8 mouse cellular contexts compared by ENCODE assay signal in the genomic region with DNA sequence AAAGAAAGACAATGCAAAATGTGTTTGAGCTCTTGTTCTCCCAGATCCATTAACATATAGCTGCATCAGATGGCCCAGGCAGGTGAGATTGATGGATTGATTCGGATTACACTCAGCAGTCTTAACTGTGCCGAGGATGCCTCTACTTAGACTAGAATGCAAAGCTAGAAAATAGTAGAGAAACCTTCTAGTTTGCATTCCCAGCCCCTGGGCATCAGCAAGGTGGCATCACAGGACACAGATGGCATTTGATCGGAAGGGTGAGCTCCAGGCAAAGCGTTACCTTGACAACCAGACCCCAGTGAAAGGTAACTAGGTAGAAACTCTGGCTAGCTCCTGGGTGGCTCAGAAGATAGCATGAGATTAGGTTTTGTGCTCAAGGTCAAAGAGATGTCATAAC. TPM values are rescaled to one million over a fixed set of nuclear protein-coding genes. Genes with fewer than 3 reads are reported as not detected.
DNase-seq lines count a peak whose midpoint lies in the region; ATAC-seq and TF ChIP-seq lines count a peak whose summit lies in the region.

No protein-coding gene starts in this region.

- DNase-seq in heart, adult 2 months = no peak
- no peak for DNase-seq in heart, postnatal 25 days (ENCODE audit: low spot score)
- DNase-seq in adrenal gland, adult 8-10 months = no peak
- no peak for DNase-seq in left cerebral cortex, postnatal 25 days (ENCODE audit: low spot score in 2 of 2)
- no peak for DNase-seq in frontal cortex, postnatal 25 days (ENCODE audit: low spot score in 2 of 2)

- H3K4me2 ChIP-seq in forebrain, embryonic 13.5 days = peak overlapping the region; percentile 91
- H3K4me2 ChIP-seq in liver, embryonic 16.5 days (ENCODE audit: low read depth, low read length) = peak overlapping the region; percentile 86

- no peak for TF ChIP-seq POLR2A in heart, adult 2 months (IDR thresholded peaks at IDR 0.05; ENCODE audit: insufficient read depth, low read depth, low read length)
- TF ChIP-seq POLR2A in ES-Bruce4 (IDR thresholded peaks at IDR 0.05; ENCODE audit: insufficient read depth, low read length) = no peak

- no peaks in the 10 kb centered on the region for H3K36me3 ChIP-seq in heart, adult 2 months (ENCODE audit: control insufficient read depth, insufficient read depth, low read length)
- no peaks in the 10 kb centered on the region for H3K36me3 ChIP-seq in ES-Bruce4 (ENCODE audit: control insufficient read depth, insufficient read depth, low read length, poor library complexity, severe bottlenecking)
- no peaks in the 10 kb centered on the region for H3K36me3 ChIP-seq in forebrain, embryonic 13.5 days (ENCODE audit: poor library complexity, severe bottlenecking)
- H3K36me3 ChIP-seq in liver, embryonic 16.5 days (ENCODE audit: control insufficient read depth, insufficient read depth) = no peaks in the 10 kb centered on the region

- WGBS in heart, adult 2 months = 38% methylated on average over 4 of the region's 4 CpGs
- 33% methylated on average over 4 of the region's 4 CpGs for WGBS in forebrain, embryonic 13.5 days
- 31% methylated on average over 4 of the region's 4 CpGs for WGBS in liver, embryonic 16.5 days (ENCODE audit: insufficient replicate concordance)

- H3K27ac ChIP-seq in heart, adult 2 months = no peak overlapping the region
- H3K27ac ChIP-seq in ES-Bruce4 (ENCODE audit: insufficient read depth, low read length) = no peak overlapping the region
- no peak overlapping the region for H3K27ac ChIP-seq in forebrain, embryonic 13.5 days
- H3K27ac ChIP-seq in liver, embryonic 16.5 days (ENCODE audit: low read length) = no peak overlapping the region; the same call in 1 of the 2 replicates

- ATAC-seq in forebrain, embryonic 13.5 days = peak; percentile 66
- ATAC-seq in liver, embryonic 16.5 days (ENCODE audit: low read depth) = peak; percentile 2; the same call in 1 of the 2 replicates

- no peak for TF ChIP-seq EP300 in heart, adult 2 months (IDR thresholded peaks at IDR 0.05; ENCODE audit: insufficient read depth, low read depth, low read length)
- no peak for TF ChIP-seq EP300 in ES-Bruce4 (IDR thresholded peaks at IDR 0.05; ENCODE audit: insufficient read depth, low read depth, low read length)

- peaks cover 4% of the 10 kb centered on the region for H3K4me1 ChIP-seq in heart, adult 2 months (ENCODE audit: control insufficient read depth, insufficient read depth, low read length)
- H3K4me1 ChIP-seq in ES-Bruce4 (ENCODE audit: control insufficient read depth, insufficient read depth, low read length) = no peaks in the 10 kb centered on the region
- peaks cover 9% of the 10 kb centered on the region for H3K4me1 ChIP-seq in forebrain, embryonic 13.5 days
- peaks cover 18% of the 10 kb centered on the region for H3K4me1 ChIP-seq in liver, embryonic 16.5 days (ENCODE audit: control insufficient read depth, low read depth, low read length)

- 0 out of 2 replicates have a peak, but pooled peaks cover 2% of the 10 kb centered on the region for H3K9me3 ChIP-seq in ES-Bruce4 (replicated peaks; ENCODE audit: control insufficient read depth, insufficient read depth, low read length, poor library complexity, severe bottlenecking)
- H3K9me3 ChIP-seq in forebrain, embryonic 13.5 days (replicated peaks) = no peaks in the 10 kb centered on the region
- no peaks in the 10 kb centered on the region for H3K9me3 ChIP-seq in liver, embryonic 16.5 days (replicated peaks; ENCODE audit: control insufficient read depth, low read length)

- 0 out of 2 replicates have a peak, but pooled peaks cover 2% of the 10 kb centered on the region for H3K79me2 ChIP-seq in heart, adult 2 months (replicated peaks; ENCODE audit: control insufficient read depth, insufficient read depth, low read length)

- H3K9ac ChIP-seq in heart, adult 2 months (ENCODE audit: low read depth, low read length) = no peak overlapping the region
- no peak overlapping the region for H3K9ac ChIP-seq in ES-Bruce4 (ENCODE audit: low read depth, poor library complexity, severe bottlenecking)
- H3K9ac ChIP-seq in forebrain, embryonic 13.5 days = no peak overlapping the region
- H3K9ac ChIP-seq in liver, embryonic 16.5 days (ENCODE audit: low read depth, low read length) = no peak overlapping the region; the same call in 1 of the 2 replicates

- peak overlapping the region; percentile 73 for H3K4me3 ChIP-seq in heart, adult 2 months
- H3K4me3 ChIP-seq in ES-Bruce4 (ENCODE audit: low read depth, low read length) = peak overlapping the region; percentile 16; the same call in 1 of the 2 replicates
- peak overlapping the region; percentile 55 for H3K4me3 ChIP-seq in forebrain, embryonic 13.5 days
- peak overlapping the region; percentile 92 for H3K4me3 ChIP-seq in liver, embryonic 16.5 days (ENCODE audit: low read depth, low read length)

- intact Hi-C loops in heart, adult 2 months (cut with DNase I) = no loop called here
- intact Hi-C loops in heart, postnatal 25 days (cut with DNase I) = no loop called here
- intact Hi-C loops in left cerebral cortex, postnatal 25 days (cut with DNase I) = loop anchor here (5.0 kb wide), 1 partner anchor 147 kb away; the partner anchor contains the start of gene Phyh

- H3K27me3 ChIP-seq in heart, adult 2 months (ENCODE audit: control insufficient read depth, insufficient read depth, low read length) = no peaks in the 10 kb centered on the region
- no peaks in the 10 kb centered on the region; the same call in 1 of the 2 replicates for H3K27me3 ChIP-seq in ES-Bruce4 (ENCODE audit: control insufficient read depth, insufficient read depth, low read length, poor library complexity, severe bottlenecking)
- peaks cover 31% of the 10 kb centered on the region for H3K27me3 ChIP-seq in forebrain, embryonic 13.5 days
- no peaks in the 10 kb centered on the region for H3K27me3 ChIP-seq in liver, embryonic 16.5 days (ENCODE audit: control insufficient read depth, insufficient read depth, low read depth, low read length)

- TF ChIP-seq CTCF in heart, adult 2 months (IDR thresholded peaks at IDR 0.05) = no peak
- no peak for TF ChIP-seq CTCF in ES-Bruce4 (IDR thresholded peaks at IDR 0.05; ENCODE audit: low read depth, low read length)

RNA-seq across cellular contexts. Expression of gene Optn, which starts 0.4 kb away (rescaled TPM):
- 10 to 100 TPM; 76.3 to 100.0 TPM for total RNA-seq in heart, adult 2 months (2021)
- polyA plus RNA-seq in heart, adult 2 months (2012; rRNA removed) = 16.5 and 18.6 TPM in 2 replicates
- 10 to 100 TPM; 52.6 to 63.8 TPM for total RNA-seq in heart, postnatal 25 days (2021)
- 12.4 and 13.3 TPM in 2 replicates for polyA plus RNA-seq in ES-Bruce4 (2011; ENCODE audit: insufficient read depth, insufficient read length, low read depth, missing spikeins)
- 2.8 and 3.3 TPM in 2 replicates for polyA plus RNA-seq in forebrain, embryonic 13.5 days (2015; fragmentation: Nextera tagmentation; extraction: Ambion mirVana)
- polyA plus RNA-seq in liver, embryonic 16.5 days (2015; fragmentation: Nextera tagmentation; extraction: Ambion mirVana) = 21.8 and 22.3 TPM in 2 replicates
- total RNA-seq in adrenal gland, adult 8-10 months (2022) = 100 to 1,000 TPM in 2 of 4 experiments, 10 to 100 TPM in 2; 75.5 to 187 (median 117) TPM
- total RNA-seq in left cerebral cortex, postnatal 25 days (2021) = 10 to 100 TPM; 17.4 TPM

RNA-seq across cellular contexts. Expression of gene Mcm10, which starts 51.7 kb away (rescaled TPM):
- total RNA-seq in heart, adult 2 months (2021) = under 1 TPM; 0.31 to 0.39 TPM
- 0.14 and 0.85 TPM in 2 replicates for polyA plus RNA-seq in heart, adult 2 months (2012; rRNA removed)
- total RNA-seq in heart, postnatal 25 days (2021) = under 1 TPM; 0.57 to 0.59 TPM
- 91.6 and 92.8 TPM in 2 replicates for polyA plus RNA-seq in ES-Bruce4 (2011; ENCODE audit: insufficient read depth, insufficient read length, low read depth, missing spikeins)
- polyA plus RNA-seq in forebrain, embryonic 13.5 days (2015; fragmentation: Nextera tagmentation; extraction: Ambion mirVana) = 25.0 and 28.9 TPM in 2 replicates
- polyA plus RNA-seq in liver, embryonic 16.5 days (2015; fragmentation: Nextera tagmentation; extraction: Ambion mirVana) = 29.8 and 30.3 TPM in 2 replicates
- total RNA-seq in adrenal gland, adult 8-10 months (2022) = 1 to 10 TPM; 2.0 to 7.3 (median 5.1) TPM
- total RNA-seq in left cerebral cortex, postnatal 25 days (2021) = 1 to 10 TPM; 1.2 to 1.3 TPM

Comparison
In these comparisons a context has a peak if more than half of its experiments do, and no peak if none do; other contexts are left out.
1. H3K4me3 ChIP-seq: peak in every context shown above with its lines; median percentile 92 in liver, embryonic 16.5 days; 73 in heart, adult 2 months; 55 in forebrain, embryonic 13.5 days; 16 in ES-Bruce4.